Mouse (Mus musculus): ENCODE measurements around the gene Noc4l.

DNA sequence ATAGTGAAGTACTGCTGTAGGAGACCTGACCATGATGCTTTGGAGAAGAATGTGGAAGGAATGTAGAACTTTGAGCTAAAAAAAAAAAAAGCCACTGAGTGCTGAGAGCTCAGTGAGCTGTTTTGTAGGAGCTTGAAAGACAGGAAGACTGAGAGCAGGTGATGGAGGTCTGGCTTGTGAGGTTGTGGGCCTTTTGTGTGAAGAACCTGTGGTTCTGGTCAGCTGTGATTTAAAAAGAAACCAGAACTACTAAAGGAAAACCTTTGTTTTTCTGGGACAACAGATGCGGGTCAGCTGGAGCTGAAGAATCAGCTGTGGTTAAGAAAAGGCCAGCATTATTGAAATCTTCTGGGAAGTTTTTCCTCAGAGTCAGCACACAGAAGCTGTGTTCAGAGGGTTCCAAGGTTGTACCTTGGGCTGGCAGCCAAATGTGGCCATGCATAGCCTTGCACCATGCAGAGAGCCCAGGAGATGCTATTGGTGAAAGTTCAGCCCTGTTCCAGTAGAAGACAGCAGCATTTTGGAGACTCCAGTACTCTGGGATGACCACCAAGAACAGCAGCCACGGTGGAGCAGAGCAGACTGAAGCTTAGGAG lies 23.6 kb downstream of the Noc4l start:
- no peak for TF ChIP-seq CTCF (IDR thresholded peaks at IDR 0.05; ENCODE audit: borderline replicate concordance, insufficient read depth, low read depth, low read length)
- TF ChIP-seq POLR2A (IDR thresholded peaks at IDR 0.05; ENCODE audit: borderline replicate concordance, insufficient read depth, low read length): no peak

All from cerebellum, adult 2 months (tissue).